Mouse (Mus musculus): ENCODE data around the gene Prpf6.

- no peak for TF ChIP-seq POLR2A (IDR thresholded peaks at IDR 0.05; ENCODE audit: borderline replicate concordance, control insufficient read depth, low read depth, low read length)
- no peak for TF ChIP-seq CTCF (IDR thresholded peaks at IDR 0.05; ENCODE audit: control insufficient read depth, insufficient read depth, low read length)
These were observed 3.9 kb upstream of the Prpf6 start for GRCm38 (mm10) chr2:181587796-181588195.
